17 mouse cellular contexts compared by ENCODE assay signal in the genomic region with DNA sequence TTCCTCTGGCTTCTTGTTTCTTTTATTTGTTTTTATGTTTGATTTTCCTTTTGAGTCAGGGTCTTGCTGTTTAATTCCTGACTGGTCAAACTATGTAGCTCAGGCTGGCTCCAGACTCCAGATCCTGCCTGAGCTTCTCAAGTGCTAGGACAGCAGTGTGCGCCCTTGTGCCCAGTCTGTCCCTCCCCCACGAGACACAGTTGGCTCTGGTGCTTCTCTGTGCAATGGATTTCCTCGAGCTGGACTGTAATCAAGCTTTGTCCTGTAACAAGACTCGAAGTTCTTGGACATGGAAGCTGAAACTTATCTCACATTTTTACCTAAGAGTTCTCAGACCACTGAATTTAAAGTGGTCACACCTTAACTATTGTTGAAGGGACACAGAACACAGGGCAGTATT.
"Had no signal": no experiment of that assay in that cellular context is flagged by ENCODE, and none has a peak within 500 bp of the region (broad histone marks: within the 10 kb centered on the region; RNA-seq: fewer than 3 reads in every experiment).

No protein-coding gene starts in this region.

- H3K9me3 ChIP-seq: lung, embryonic 15.5 days; midbrain, embryonic 13.5 days; midbrain, embryonic 15.5 days; neural tube, embryonic 12.5 days; stomach, embryonic 15.5 days had no signal

- H3K4me1 ChIP-seq: lung, embryonic 15.5 days; megakaryocyte, embryonic 14.5 days; midbrain, embryonic 13.5 days; midbrain, embryonic 15.5 days; neural tube, embryonic 12.5 days; stomach, embryonic 15.5 days had no signal

- H3K36me3 ChIP-seq: lung, embryonic 15.5 days; midbrain, embryonic 13.5 days; midbrain, embryonic 15.5 days; neural tube, embryonic 12.5 days; stomach, embryonic 15.5 days had no signal

- H3K27me3 ChIP-seq: lung, embryonic 15.5 days; megakaryocyte, embryonic 14.5 days; midbrain, embryonic 13.5 days; midbrain, embryonic 15.5 days; neural tube, embryonic 12.5 days; stomach, embryonic 15.5 days had no signal

- H3K27ac ChIP-seq: lung, embryonic 15.5 days; macrophage; midbrain, embryonic 13.5 days; midbrain, embryonic 15.5 days; neural tube, embryonic 12.5 days; stomach, embryonic 15.5 days; stomach, postnatal 0 days had no signal

- ATAC-seq: lung, postnatal 0 days; midbrain, embryonic 13.5 days; midbrain, embryonic 15.5 days had no signal

- DNase-seq: lung, adult 2 months; lung, postnatal 14 days; lung, postnatal 36 days; right cerebral cortex, postnatal 14 days; thymus, adult 2 months; thymus, postnatal 25 days; thymus, postnatal 4 days had no signal

- H3K4me2 ChIP-seq: lung, embryonic 15.5 days; midbrain, embryonic 11.5 days; midbrain, embryonic 13.5 days; midbrain, embryonic 15.5 days; neural tube, embryonic 12.5 days; stomach, embryonic 15.5 days had no signal

- H3K9ac ChIP-seq: lung, embryonic 15.5 days; midbrain, embryonic 13.5 days; midbrain, embryonic 15.5 days; neural tube, embryonic 12.5 days; stomach, embryonic 15.5 days had no signal

- H3K4me3 ChIP-seq: lung, embryonic 15.5 days; megakaryocyte, embryonic 14.5 days; midbrain, embryonic 13.5 days; midbrain, embryonic 15.5 days; neural tube, embryonic 12.5 days; stomach, embryonic 15.5 days had no signal
